Mouse (Mus musculus) megakaryocyte, embryonic 14.5 days (primary cell): ENCODE data around the gene Sfta2. TPM values are rescaled to one million over a fixed set of nuclear protein-coding genes. Genes with fewer than 3 reads are reported as not detected.

Experiments used
- H3K27me3 ChIP-seq: replicated peaks from 2 replicates; pipeline ENCODE3; 2012; ENCODE audit warnings: inconsistent platforms
- H3K36me3 ChIP-seq: replicated peaks from 2 replicates; pipeline ENCODE3; 2012; ENCODE audit warnings: low read length, inconsistent platforms, mixed read lengths
- H3K4me1 ChIP-seq: 2 replicates; pipeline ENCODE4 v1.6.1; 2012; ENCODE audit warnings: inconsistent platforms
- H3K4me3 ChIP-seq: replicated peaks from 2 replicates; pipeline ENCODE3; 2012; ENCODE audit warnings: moderate library complexity, mild to moderate bottlenecking, inconsistent platforms
- H3K9me3 ChIP-seq: 2 replicates; pipeline ENCODE4 v1.6.1; 2012; ENCODE audit warnings: inconsistent platforms
- FLI1 ChIP-seq: IDR thresholded peaks from 2 replicates; pipeline ENCODE4 v1.6.1; 2012; ENCODE audit warnings: low read length, inconsistent platforms, mixed read lengths
- GATA1 ChIP-seq: IDR thresholded peaks from 3 replicates; pipeline ENCODE4 v1.6.1; 2012; ENCODE audit warnings: mixed read lengths, low read length, inconsistent platforms, borderline replicate concordance
- polyA plus RNA-seq: library from polyadenylated mRNA; stranded (reverse); fragments of >175 nt; gene quantifications from 2 replicates; pipeline ENCODE4 v1.2.3, GENCODE M21; 2012; ENCODE audit warnings: low replicate concordance; ENCODE audit not compliant: insufficient read depth

The Sfta2 gene
- polyA plus RNA-seq, 1 experiment = not detected

GRCm38 (mm10) chr17:35635699-35636111 is 34.4 kb downstream of the Sfta2 start:
- Histone ChIP-seq H3K4me3 (peak overlapping the region; percentile 91), H3K36me3 (no peaks in the 10 kb centered on the region), H3K27me3 (peaks cover 72% of the 10 kb centered on the region), H3K9me3 (no peaks in the 10 kb centered on the region), H3K4me1 (peaks cover 11% of the 10 kb centered on the region)
- no peak for TF ChIP-seq FLI1
- TF ChIP-seq GATA1 = no peak

GRCm38 (mm10) chr17:35636363-35636762 is 35.0 kb downstream of the Sfta2 start:
- TF ChIP-seq FLI1 (no peak), GATA1 (no peak)
- Histone ChIP-seq H3K27me3 (peaks cover 72% of the 10 kb centered on the region), H3K4me1 (peaks cover 11% of the 10 kb centered on the region), H3K9me3 (no peaks in the 10 kb centered on the region), H3K36me3 (no peaks in the 10 kb centered on the region), H3K4me3 (peak overlapping the region; percentile 42)

- no peaks in the 10 kb centered on the region for H3K36me3 ChIP-seq
- H3K4me1 ChIP-seq = peaks cover 11% of the 10 kb centered on the region
- no peak for TF ChIP-seq FLI1
- TF ChIP-seq GATA1 = no peak
- no peak overlapping the region for H3K4me3 ChIP-seq
- H3K9me3 ChIP-seq = no peaks in the 10 kb centered on the region
- H3K27me3 ChIP-seq = peaks cover 74% of the 10 kb centered on the region
Measured at GRCm38 (mm10) chr17:35638475-35639190, 37.3 kb downstream of the Sfta2 start.

- Histone ChIP-seq H3K27me3 (peaks cover 74% of the 10 kb centered on the region), H3K4me3 (no peak overlapping the region), H3K36me3 (no peaks in the 10 kb centered on the region), H3K4me1 (peaks cover 11% of the 10 kb centered on the region), H3K9me3 (no peaks in the 10 kb centered on the region)
- no peak for TF ChIP-seq GATA1
- TF ChIP-seq FLI1 = no peak
Measured at GRCm38 (mm10) chr17:35639352-35639751, 38.0 kb downstream of the Sfta2 start.

GRCm38 (mm10) chr17:35643609-35644236 is 42.4 kb downstream of the Sfta2 start, which contains the start of gene Mucl3:
Mucl3 (minus strand) TSS chr17:35643695.
- Histone ChIP-seq H3K4me3 (no peak within 1 kb of the TSS), H3K4me1 (no peaks in the 10 kb centered on the region), H3K27me3 (peaks cover 76% of the 10 kb centered on the region), H3K9me3 (0 out of 2 replicates have a peak, but pooled peaks cover 2% of the 10 kb centered on the region), H3K36me3 (no peaks in the 10 kb centered on the region)
- no peak for TF ChIP-seq FLI1
- TF ChIP-seq GATA1 = no peak

- TF ChIP-seq FLI1 (no peak), GATA1 (no peak)
- peaks cover under 1% of the 10 kb centered on the region for H3K36me3 ChIP-seq
- no peaks in the 10 kb centered on the region for H3K4me1 ChIP-seq
- 0 out of 2 replicates have a peak, but pooled peaks cover 2% of the 10 kb centered on the region for H3K9me3 ChIP-seq
- peaks cover 71% of the 10 kb centered on the region for H3K27me3 ChIP-seq
- H3K4me3 ChIP-seq = no peak overlapping the region
Measured at GRCm38 (mm10) chr17:35649429-35649828, 48.1 kb downstream of the Sfta2 start.

GRCm38 (mm10) chr17:35653086-35653485 is 51.7 kb downstream of the Sfta2 start:
- peaks cover 44% of the 10 kb centered on the region for H3K27me3 ChIP-seq
- peaks cover 37% of the 10 kb centered on the region for H3K36me3 ChIP-seq
- H3K4me1 ChIP-seq = no peaks in the 10 kb centered on the region
- H3K4me3 ChIP-seq = no peak overlapping the region
- no peaks in the 10 kb centered on the region for H3K9me3 ChIP-seq
- TF ChIP-seq FLI1 (no peak), GATA1 (no peak)

- peaks cover 69% of the 10 kb centered on the region for H3K36me3 ChIP-seq
- no peaks in the 10 kb centered on the region for H3K9me3 ChIP-seq
- peaks cover 28% of the 10 kb centered on the region for H3K4me1 ChIP-seq
- peak overlapping the region; percentile 75 for H3K4me3 ChIP-seq
- TF ChIP-seq FLI1 (no peak), GATA1 (no peak)
- no peaks in the 10 kb centered on the region for H3K27me3 ChIP-seq
Measured at GRCm38 (mm10) chr17:35665957-35666515, 64.7 kb downstream of the Sfta2 start.

GRCm38 (mm10) chr17:35666851-35667256 is 65.5 kb downstream of the Sfta2 start:
- Histone ChIP-seq H3K9me3 (no peaks in the 10 kb centered on the region), H3K4me3 (peak overlapping the region; percentile 99), H3K4me1 (peaks cover 28% of the 10 kb centered on the region), H3K27me3 (no peaks in the 10 kb centered on the region), H3K36me3 (peaks cover 63% of the 10 kb centered on the region)
- TF ChIP-seq GATA1 (no peak), FLI1 (no peak)
